Mouse (Mus musculus): Measurements from ENCODE around the gene Ston1.

Ston1 gene

DNA sequence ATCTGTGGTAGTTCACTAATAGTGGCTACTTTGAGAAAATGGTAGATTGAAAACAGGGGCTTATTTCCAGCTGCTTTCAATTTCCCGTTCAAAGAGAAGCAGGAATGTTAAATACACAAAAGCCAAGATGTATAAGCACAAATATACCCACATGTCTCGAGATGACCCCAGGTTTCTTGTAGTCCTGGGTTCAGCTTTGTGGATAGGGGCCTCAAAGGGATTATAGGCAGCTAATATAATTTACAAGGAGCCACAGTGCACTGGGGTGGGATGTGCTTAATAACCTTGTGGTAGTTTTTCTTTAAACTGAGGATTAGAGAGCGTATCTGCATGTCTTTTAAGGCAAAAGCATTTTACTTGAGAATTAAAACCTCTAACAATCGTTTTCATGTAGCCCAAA lies 73.3 kb downstream of the Ston1 start:
- DNase-seq (ENCODE audit: low spot score in 2 of 2) = no peak

- no peak for DNase-seq (ENCODE audit: low spot score in 2 of 2)
Measured at GRCm38 (mm10) chr17:88675310-88676309, 78.1 kb downstream of the Ston1 start.

DNA sequence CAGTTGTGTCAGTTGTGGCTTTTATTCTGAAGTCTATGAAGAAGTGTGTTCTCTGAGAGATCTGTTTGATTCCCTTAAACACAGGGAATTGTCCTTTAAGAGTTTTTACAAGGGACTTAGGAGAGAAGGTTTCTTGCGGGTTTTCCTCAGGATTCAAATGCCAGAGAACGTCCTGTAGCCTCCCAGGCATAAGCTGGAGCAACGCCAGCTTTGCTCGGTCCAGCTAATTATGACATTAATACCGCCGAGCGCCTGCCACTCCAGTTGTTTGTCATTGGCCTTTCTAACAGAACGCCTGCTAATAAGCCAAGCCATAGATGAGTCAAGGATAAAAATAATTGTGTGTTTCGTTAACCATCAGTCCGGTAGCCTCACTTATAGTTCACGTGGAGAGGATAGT lies 90.7 kb downstream of the Ston1 start:
- no peak for DNase-seq (ENCODE audit: low spot score in 2 of 2)

- DNase-seq (ENCODE audit: low spot score in 2 of 2) = no peak
Measured at GRCm38 (mm10) chr17:88696656-88697333, 99.3 kb downstream of the Ston1 start.

DNA sequence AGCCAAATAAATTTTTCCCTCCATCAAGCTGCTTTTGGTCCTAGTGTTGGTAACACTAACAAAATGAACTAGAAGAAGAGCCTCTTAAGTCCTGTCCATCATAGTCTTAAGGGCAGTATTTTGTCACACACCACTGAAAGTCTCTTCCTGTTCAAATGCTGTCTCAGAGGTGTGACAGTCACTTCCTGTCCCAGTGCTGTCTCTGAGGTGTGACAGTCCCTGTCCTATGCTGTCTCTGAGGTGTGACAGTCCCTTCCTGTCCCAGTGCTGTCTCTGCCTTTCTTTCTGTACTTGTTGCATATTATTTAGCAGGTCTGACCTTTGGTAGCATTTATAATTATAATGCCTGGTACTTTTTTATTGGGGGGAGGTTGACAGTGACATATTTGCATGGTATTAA lies 103.4 kb downstream of the Ston1 start:
- no peak for DNase-seq (ENCODE audit: low spot score in 2 of 2)

DNA sequence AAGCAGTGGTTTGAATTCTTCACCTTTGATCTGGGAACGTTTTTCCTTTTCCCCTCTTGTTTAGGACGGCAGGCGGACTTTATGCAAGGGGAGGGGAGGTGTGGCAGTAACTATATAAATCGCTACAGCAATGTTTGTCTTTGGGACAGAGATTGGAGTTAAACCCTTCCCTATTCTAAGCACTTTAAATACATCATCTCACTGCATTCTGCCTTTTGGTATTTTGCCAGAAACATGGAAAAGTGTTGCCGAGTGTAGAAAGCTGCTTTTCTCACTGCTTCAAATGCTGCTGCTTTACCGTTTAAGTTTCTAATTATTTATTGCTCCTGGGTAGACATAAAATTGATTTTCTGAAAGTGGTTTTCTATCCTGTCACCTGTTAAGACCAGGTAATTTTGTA lies 104.9 kb downstream of the Ston1 start:
- no peak for DNase-seq (ENCODE audit: low spot score in 2 of 2)

- DNase-seq (ENCODE audit: low spot score in 2 of 2) = no peak
Measured at GRCm38 (mm10) chr17:88703112-88703511, 105.6 kb downstream of the Ston1 start.

DNA sequence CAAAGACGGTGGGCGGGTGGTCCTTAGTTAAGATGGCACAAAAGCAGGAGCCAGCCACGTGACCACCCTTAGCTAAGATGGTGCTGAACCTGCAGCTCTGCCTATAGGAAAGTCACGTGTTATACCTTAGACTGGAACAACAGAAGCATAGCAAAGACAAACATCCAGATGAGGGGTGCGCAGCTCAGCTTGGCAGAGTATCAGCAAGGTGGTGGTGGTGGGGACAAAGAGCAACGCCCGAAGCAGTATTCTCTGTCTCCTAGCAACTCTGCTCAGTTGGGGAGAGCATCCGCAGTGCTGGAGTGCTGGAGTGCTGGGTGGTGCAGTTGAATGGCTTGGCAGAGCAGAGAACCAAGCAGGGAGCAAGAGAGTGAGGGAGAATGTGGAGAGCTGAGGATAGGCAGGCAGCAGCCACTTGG lies 108.8 kb downstream of the Ston1 start:
- DNase-seq (ENCODE audit: low spot score in 2 of 2) = no peak
